Mouse (Mus musculus) spleen, adult 2 months (tissue): ENCODE results near the gene Slc16a10.

Source experiments
- CTCF ChIP-seq: fragments of 200-500 bp; IDR thresholded peaks from 2 replicates; pipeline ENCODE4 v1.5.1; 2011; ENCODE audit warnings: mild to moderate bottlenecking, inconsistent platforms; ENCODE audit not compliant: insufficient read depth, insufficient read length, insufficient replicate concordance; ENCODE audit errors: extremely low read depth
- POLR2A ChIP-seq: fragments of 200-500 bp; IDR thresholded peaks from 2 replicates; pipeline ENCODE4 v1.6.1; 2011; ENCODE audit warnings: low read depth, low read length, inconsistent platforms

DNA sequence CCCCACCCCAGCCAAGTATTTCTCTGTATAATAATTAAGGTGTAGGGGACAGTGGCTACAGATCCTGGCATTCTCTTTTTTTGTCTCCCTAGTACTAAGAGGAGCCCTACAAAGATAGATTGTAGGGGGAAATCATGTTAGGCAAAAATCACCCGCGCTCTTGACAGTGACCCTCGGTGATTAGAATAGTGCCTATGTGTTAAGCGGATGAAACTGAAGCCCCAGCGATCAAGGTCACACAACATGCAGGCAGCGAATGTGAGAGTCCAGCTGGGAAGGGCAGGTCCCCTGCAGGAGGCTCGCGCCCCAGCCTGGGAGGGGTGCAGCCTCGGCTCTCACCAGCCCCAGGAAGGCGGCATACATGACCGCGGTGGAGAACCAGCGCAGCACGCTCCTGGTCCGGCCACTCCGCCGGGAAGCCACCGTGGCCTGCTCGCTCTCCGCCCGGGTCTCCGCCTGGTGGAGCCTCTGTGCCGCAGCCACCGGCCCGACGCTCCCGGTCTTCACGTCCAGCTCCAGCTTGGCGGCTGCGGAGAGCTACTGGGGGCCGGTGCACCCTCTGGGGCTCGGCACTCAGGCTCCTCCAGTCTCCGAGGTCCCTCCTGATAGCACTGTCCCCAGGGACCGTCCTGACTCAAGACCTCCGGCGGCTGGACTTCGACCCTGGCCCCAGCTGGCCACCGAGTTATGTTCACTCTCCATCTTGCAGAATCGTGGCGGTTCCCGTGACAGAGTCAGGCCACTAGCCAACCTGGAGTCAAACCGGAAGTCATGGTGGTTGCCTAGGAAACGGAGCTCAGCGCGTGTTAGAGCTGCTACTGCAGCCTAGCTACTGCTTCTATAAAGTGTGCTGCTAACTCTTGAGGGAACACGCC, 117.3 kb downstream of the Slc16a10 start, which contains the start of gene Mfsd4b1:
- TF ChIP-seq CTCF (no peak), POLR2A (no peak)
